Mouse (Mus musculus): ENCODE results near the gene Erlin1. TPM values are rescaled to one million over a fixed set of nuclear protein-coding genes. Genes with fewer than 3 reads are reported as not detected.

Gene Erlin1
- polyA plus RNA-seq, 1 experiment from 2014 or later = 20.5 TPM

GRCm38 (mm10) chr19:44013862-44014261 lies 55.7 kb downstream of the Erlin1 start:
- H3K27ac ChIP-seq (replicated peaks) = no peak overlapping the region
- WGBS = 88% methylated on average over 6 of the region's 6 CpGs
- no peaks in the 10 kb centered on the region for H3K9me3 ChIP-seq
- no peak overlapping the region for H3K4me3 ChIP-seq
- no peaks in the 10 kb centered on the region for H3K27me3 ChIP-seq (replicated peaks; ENCODE audit: low read depth, poor library complexity, severe bottlenecking)
- H3K4me1 ChIP-seq = peaks cover 7% of the 10 kb centered on the region
- H3K36me3 ChIP-seq (replicated peaks) = no peaks in the 10 kb centered on the region
- DNase-seq (ENCODE audit: low spot score) = no peak

- WGBS = 85% methylated on average over 15 of the region's 15 CpGs
- no peak overlapping the region for H3K4me3 ChIP-seq
- no peaks in the 10 kb centered on the region for H3K9me3 ChIP-seq
- no peak overlapping the region for H3K27ac ChIP-seq (replicated peaks)
- H3K27me3 ChIP-seq (replicated peaks; ENCODE audit: low read depth, poor library complexity, severe bottlenecking) = no peaks in the 10 kb centered on the region
- 0 out of 2 replicates have a peak, but pooled peaks cover 3% of the 10 kb centered on the region for H3K4me1 ChIP-seq
- H3K36me3 ChIP-seq (replicated peaks) = no peaks in the 10 kb centered on the region
- DNase-seq (ENCODE audit: low spot score) = no peak
Measured at GRCm38 (mm10) chr19:44008784-44009183, 60.8 kb downstream of the Erlin1 start.

GRCm38 (mm10) chr19:44007186-44007585 lies 62.4 kb downstream of the Erlin1 start:
- no peaks in the 10 kb centered on the region for H3K9me3 ChIP-seq
- 68% methylated on average over 12 of the region's 12 CpGs for WGBS
- DNase-seq (ENCODE audit: low spot score) = no peak
- no peaks in the 10 kb centered on the region for H3K27me3 ChIP-seq (replicated peaks; ENCODE audit: low read depth, poor library complexity, severe bottlenecking)
- H3K27ac ChIP-seq (replicated peaks) = no peak overlapping the region
- no peaks in the 10 kb centered on the region for H3K36me3 ChIP-seq (replicated peaks)
- no peak overlapping the region for H3K4me3 ChIP-seq
- 0 out of 2 replicates have a peak, but pooled peaks cover 3% of the 10 kb centered on the region for H3K4me1 ChIP-seq

GRCm38 (mm10) chr19:44005025-44005424 lies 64.6 kb downstream of the Erlin1 start:
- Histone ChIP-seq H3K4me1 (0 out of 2 replicates have a peak, but pooled peaks cover 3% of the 10 kb centered on the region), H3K36me3 (replicated peaks) (no peaks in the 10 kb centered on the region), H3K4me3 (no peak overlapping the region), H3K9me3 (no peaks in the 10 kb centered on the region), H3K27me3 (replicated peaks; ENCODE audit: low read depth, poor library complexity, severe bottlenecking) (no peaks in the 10 kb centered on the region), H3K27ac (replicated peaks) (no peak overlapping the region)
- no peak for DNase-seq (ENCODE audit: low spot score)
- 80% methylated on average over 4 of the region's 4 CpGs for WGBS

GRCm38 (mm10) chr19:44004261-44004660 lies 65.3 kb downstream of the Erlin1 start:
- Histone ChIP-seq H3K27ac (replicated peaks) (no peak overlapping the region), H3K4me1 (0 out of 2 replicates have a peak, but pooled peaks cover 3% of the 10 kb centered on the region), H3K36me3 (replicated peaks) (no peaks in the 10 kb centered on the region), H3K4me3 (no peak overlapping the region), H3K27me3 (replicated peaks; ENCODE audit: low read depth, poor library complexity, severe bottlenecking) (no peaks in the 10 kb centered on the region), H3K9me3 (no peaks in the 10 kb centered on the region)
- WGBS = 89% methylated on average over 2 of the region's 2 CpGs
- DNase-seq (ENCODE audit: low spot score) = no peak

GRCm38 (mm10) chr19:44000720-44001119 lies 68.9 kb downstream of the Erlin1 start:
- no peak overlapping the region for H3K27ac ChIP-seq (replicated peaks)
- H3K9me3 ChIP-seq = no peaks in the 10 kb centered on the region
- H3K4me3 ChIP-seq = no peak overlapping the region
- no peaks in the 10 kb centered on the region for H3K36me3 ChIP-seq (replicated peaks)
- no peaks in the 10 kb centered on the region for H3K27me3 ChIP-seq (replicated peaks; ENCODE audit: low read depth, poor library complexity, severe bottlenecking)
- no peak for DNase-seq (ENCODE audit: low spot score)
- 85% methylated on average over 5 of the region's 5 CpGs for WGBS
- H3K4me1 ChIP-seq = no peaks in the 10 kb centered on the region

- no peaks in the 10 kb centered on the region for H3K9me3 ChIP-seq
- 87% methylated on average over 1 of the region's 1 CpGs for WGBS
Measured at GRCm38 (mm10) chr19:44000061-44000460, 69.5 kb downstream of the Erlin1 start.

GRCm38 (mm10) chr19:43998802-43999527 lies 70.6 kb downstream of the Erlin1 start:
- H3K27me3 ChIP-seq (replicated peaks; ENCODE audit: low read depth, poor library complexity, severe bottlenecking) = no peaks in the 10 kb centered on the region
- WGBS = 88% methylated on average over 11 of the region's 11 CpGs
- no peak overlapping the region for H3K4me3 ChIP-seq
- no peak for DNase-seq (ENCODE audit: low spot score)
- no peaks in the 10 kb centered on the region for H3K36me3 ChIP-seq (replicated peaks)
- H3K27ac ChIP-seq (replicated peaks) = no peak overlapping the region
- no peaks in the 10 kb centered on the region for H3K4me1 ChIP-seq
- no peaks in the 10 kb centered on the region for H3K9me3 ChIP-seq

More at GRCm38 (mm10) chr19:44000061-44000460, 69.5 kb downstream of the Erlin1 start:
- no peak for DNase-seq (ENCODE audit: low spot score)
- no peaks in the 10 kb centered on the region for H3K36me3 ChIP-seq (replicated peaks)
- H3K27ac ChIP-seq (replicated peaks) = no peak overlapping the region
- no peaks in the 10 kb centered on the region for H3K4me1 ChIP-seq
- no peaks in the 10 kb centered on the region for H3K27me3 ChIP-seq (replicated peaks; ENCODE audit: low read depth, poor library complexity, severe bottlenecking)
- no peak overlapping the region for H3K4me3 ChIP-seq

GRCm38 (mm10) chr19:43998101-43998500 lies 71.5 kb downstream of the Erlin1 start:
- Histone ChIP-seq H3K4me1 (no peaks in the 10 kb centered on the region), H3K36me3 (replicated peaks) (no peaks in the 10 kb centered on the region), H3K27me3 (replicated peaks; ENCODE audit: low read depth, poor library complexity, severe bottlenecking) (no peaks in the 10 kb centered on the region), H3K27ac (replicated peaks) (no peak overlapping the region), H3K9me3 (no peaks in the 10 kb centered on the region), H3K4me3 (no peak overlapping the region)
- no peak for DNase-seq (ENCODE audit: low spot score)
- WGBS = 93% methylated on average over 10 of the region's 10 CpGs

- DNase-seq (ENCODE audit: low spot score) = no peak
- no peaks in the 10 kb centered on the region for H3K36me3 ChIP-seq (replicated peaks)
- H3K27me3 ChIP-seq (replicated peaks; ENCODE audit: low read depth, poor library complexity, severe bottlenecking) = no peaks in the 10 kb centered on the region
- no peaks in the 10 kb centered on the region for H3K9me3 ChIP-seq
- no peak overlapping the region for H3K4me3 ChIP-seq
- WGBS = 82% methylated on average over 7 of the region's 7 CpGs
- no peaks in the 10 kb centered on the region for H3K4me1 ChIP-seq
- no peak overlapping the region for H3K27ac ChIP-seq (replicated peaks)
Measured at GRCm38 (mm10) chr19:43995427-43995826, 74.2 kb downstream of the Erlin1 start.

- H3K27me3 ChIP-seq (replicated peaks; ENCODE audit: low read depth, poor library complexity, severe bottlenecking) = 0 out of 2 replicates have a peak, but pooled peaks cover 2% of the 10 kb centered on the region
- WGBS = 75% methylated on average over 4 of the region's 4 CpGs
- no peaks in the 10 kb centered on the region for H3K4me1 ChIP-seq
- no peak overlapping the region for H3K4me3 ChIP-seq
- H3K9me3 ChIP-seq = no peaks in the 10 kb centered on the region
- no peak overlapping the region for H3K27ac ChIP-seq (replicated peaks)
- DNase-seq (ENCODE audit: low spot score) = no peak
- no peaks in the 10 kb centered on the region for H3K36me3 ChIP-seq (replicated peaks)
Measured at GRCm38 (mm10) chr19:43992464-43992863, 77.1 kb downstream of the Erlin1 start.

GRCm38 (mm10) chr19:43990362-43990761 lies 79.2 kb downstream of the Erlin1 start:
- Histone ChIP-seq H3K27ac (replicated peaks) (no peak overlapping the region), H3K4me3 (no peak overlapping the region), H3K27me3 (replicated peaks; ENCODE audit: low read depth, poor library complexity, severe bottlenecking) (peaks cover 23% of the 10 kb centered on the region), H3K9me3 (no peaks in the 10 kb centered on the region), H3K4me1 (peaks cover 8% of the 10 kb centered on the region), H3K36me3 (replicated peaks) (no peaks in the 10 kb centered on the region)
- no peak for DNase-seq (ENCODE audit: low spot score)
- 84% methylated on average over 8 of the region's 8 CpGs for WGBS

- WGBS = 18% methylated on average over 30 of the region's 30 CpGs
- DNase-seq (ENCODE audit: low spot score) = peak; percentile 27
- Histone ChIP-seq H3K9me3 (no peaks in the 10 kb centered on the region), H3K4me1 (peaks cover 14% of the 10 kb centered on the region), H3K27me3 (replicated peaks; ENCODE audit: low read depth, poor library complexity, severe bottlenecking) (peaks cover 29% of the 10 kb centered on the region), H3K4me3 (peak within 1 kb of the TSS; percentile 40), H3K36me3 (replicated peaks) (no peaks in the 10 kb centered on the region), H3K27ac (replicated peaks) (no peak within 1 kb of the TSS)
Measured at GRCm38 (mm10) chr19:43986069-43986794, 83.4 kb downstream of the Erlin1 start, which contains the start of gene Cpn1. TSS of gene Cpn1 (minus strand) at chr19:43986556.
